Mouse (Mus musculus) megakaryocyte, adult 5-6 weeks (primary cell): ENCODE data around the gene Dnah17. TPM values are rescaled to one million over a fixed set of nuclear protein-coding genes. Genes with fewer than 3 reads are reported as not detected.

Experiments
- ATAC-seq: 2 replicates; pipeline ENCODE4 v1.8.0; 2016; ENCODE audit warnings: mild to moderate bottlenecking, inconsistent platforms; ENCODE audit not compliant: poor library complexity, severe bottlenecking
- total RNA-seq, 2 experiments: library from RNA; stranded (forward) in 1 of 2; stranded (reverse) in 1 of 2; fragments of 153-499, 151-499 nt in 1 of 2; fragments of 221-1000, 200-1000 nt in 1 of 2; gene quantifications; 2 replicates each; pipeline versions ENCODE4 v1.2.3 to v1.2.4; 2015 to 2017

Gene Dnah17
- total RNA-seq, 2 experiments from 2014 or later: under 0.01 TPM

GRCm38 (mm10) chr11:117976081-117976582 lies 154.3 kb downstream of the Dnah17 start:
- ATAC-seq: peak; percentile 70

GRCm38 (mm10) chr11:117975211-117975967 lies 155.0 kb downstream of the Dnah17 start:
- no peak for ATAC-seq

DNA sequence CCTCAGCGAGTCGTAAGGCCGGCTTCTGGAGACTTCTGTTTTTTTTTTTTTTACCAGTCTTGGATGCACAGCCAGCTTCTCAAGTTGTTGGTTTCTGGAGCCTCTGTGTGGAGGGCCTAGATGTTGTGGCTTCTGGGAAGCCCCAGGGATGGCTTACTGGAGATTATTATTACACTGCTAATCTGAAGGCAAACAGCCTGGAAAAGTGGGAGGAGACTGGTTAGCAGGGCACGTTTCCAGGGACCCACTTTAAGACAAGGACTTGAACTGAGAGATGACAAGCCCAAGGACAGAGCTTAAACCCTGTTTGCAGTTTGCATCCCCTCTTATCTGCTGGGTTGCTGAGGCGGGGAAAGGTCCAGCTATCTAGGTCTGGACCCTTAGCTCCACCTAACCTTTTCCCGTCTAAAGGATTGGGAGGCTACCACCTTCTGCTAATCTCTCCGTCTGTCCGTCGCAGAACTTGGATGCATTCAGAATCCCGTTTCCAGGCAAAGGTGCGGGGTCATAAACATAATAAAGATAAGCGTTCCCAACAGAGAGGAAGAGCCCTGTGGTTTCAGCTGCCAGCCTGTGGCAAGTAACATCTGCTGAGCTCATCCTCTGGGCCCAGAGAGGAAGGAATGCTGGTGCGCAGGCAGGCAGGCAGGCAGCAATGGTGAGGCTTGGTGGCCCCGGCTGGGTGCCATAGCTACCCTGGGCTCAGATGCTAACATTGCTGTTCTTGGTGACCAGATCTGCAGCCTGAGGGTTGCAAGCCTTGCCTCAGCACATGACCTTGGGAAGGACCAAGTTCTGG lies 155.9 kb downstream of the Dnah17 start:
- ATAC-seq: 0 out of 2 replicates have a peak, but pooled peaks have one; percentile 36

DNA sequence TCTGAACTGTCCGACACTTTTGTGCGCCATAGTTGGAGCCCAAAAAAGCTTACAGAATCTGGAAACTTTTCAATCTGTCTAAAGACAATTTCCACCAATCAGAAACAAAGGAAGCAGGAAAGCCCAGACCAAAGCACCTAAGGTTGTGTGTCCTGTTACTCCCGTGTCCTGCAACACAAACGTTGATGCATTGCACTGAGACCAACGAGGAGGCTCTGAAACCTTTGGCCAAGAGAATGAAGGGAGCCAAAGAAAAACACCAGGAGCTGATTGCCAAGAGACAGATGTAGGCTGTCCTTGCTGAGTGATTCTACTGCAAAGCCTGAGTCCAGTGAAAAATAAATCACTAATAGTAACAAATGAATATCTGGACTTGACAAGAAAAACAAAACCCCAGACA lies 156.9 kb downstream of the Dnah17 start:
- ATAC-seq: no peak

DNA sequence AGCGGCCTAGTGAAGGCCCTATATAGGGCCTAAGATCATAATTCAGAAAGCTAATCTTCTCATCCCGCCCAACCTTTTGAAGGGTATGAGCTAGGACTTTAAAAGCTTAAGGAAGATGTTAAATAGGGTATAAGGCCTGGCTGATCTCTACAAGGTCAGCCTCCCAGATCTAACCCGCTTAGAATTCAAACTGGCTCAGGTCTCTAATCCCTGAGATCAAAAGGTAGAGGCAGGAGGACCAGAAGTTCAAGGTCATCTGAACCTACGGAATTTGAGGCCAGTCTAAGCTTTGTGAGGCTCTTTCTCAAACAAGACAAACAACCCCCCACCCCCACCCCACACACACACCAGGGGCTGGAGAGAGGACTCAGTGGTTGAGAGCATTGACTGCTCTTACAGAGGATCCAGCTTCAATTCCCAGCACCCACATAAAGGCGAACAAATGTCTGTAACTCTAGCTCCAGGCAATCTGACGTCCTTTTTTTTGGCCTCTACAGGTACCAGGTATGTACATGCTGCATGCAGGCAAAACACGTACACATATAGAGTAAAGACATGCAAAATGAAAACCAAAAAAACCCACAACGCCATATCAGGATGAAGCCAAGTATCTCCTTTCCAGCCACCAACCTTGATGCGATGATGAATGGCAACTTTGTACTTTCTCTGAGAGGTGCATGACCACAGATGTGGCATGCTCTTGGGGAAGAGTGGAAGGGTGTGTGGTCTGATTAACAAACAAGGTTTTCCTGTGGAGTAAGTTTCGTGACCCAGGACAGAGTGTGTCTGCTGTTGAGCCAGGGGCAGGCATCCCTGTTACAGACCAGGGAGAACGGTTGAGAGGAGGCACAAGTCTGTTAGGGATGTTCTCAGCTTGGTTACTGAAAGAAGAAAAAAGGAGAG lies 157.5 kb downstream of the Dnah17 start:
- ATAC-seq: no peak

Other genes with a start within 250 kb of the Dnah17 start
- gene Socs3, start 160.6 kb downstream of the Dnah17 start, total RNA-seq (2015): 2.0 and 3.1 TPM in 2 replicates
- 3.2 and 5.1 TPM in 2 replicates for gene Socs3, start 160.6 kb downstream of the Dnah17 start, total RNA-seq (2017)
- 18.7 and 22.4 TPM in 2 replicates for gene Pgs1, start 144.3 kb downstream of the Dnah17 start, total RNA-seq (2015)
- gene Pgs1, start 144.3 kb downstream of the Dnah17 start, total RNA-seq (2017): 26.7 and 27.2 TPM in 2 replicates
- 15.9 and 21.9 TPM in 2 replicates for gene Cyth1, start 118.0 kb upstream of the Dnah17 start, total RNA-seq (2015)
- 84.3 and 87.5 TPM in 2 replicates for gene Cyth1, start 118.0 kb upstream of the Dnah17 start, total RNA-seq (2017)
- gene Usp36, start 159.6 kb upstream of the Dnah17 start, total RNA-seq (2015): 4.4 and 8.4 TPM in 2 replicates
- gene Usp36, start 159.6 kb upstream of the Dnah17 start, total RNA-seq (2017): 4.9 and 6.5 TPM in 2 replicates
- 0.38 and 0.87 TPM in 2 replicates for gene Cep295nl, start 211.9 kb upstream of the Dnah17 start, total RNA-seq (2015)
- 0.66 and 1.6 TPM in 2 replicates for gene Cep295nl, start 211.9 kb upstream of the Dnah17 start, total RNA-seq (2017)
- 39.0 and 39.4 TPM in 2 replicates for gene Timp2, start 225.1 kb upstream of the Dnah17 start, total RNA-seq (2015)
- gene Timp2, start 225.1 kb upstream of the Dnah17 start, total RNA-seq (2017): 26.4 and 49.5 TPM in 2 replicates